Mouse (Mus musculus): ENCODE measurements around the gene Sec24a.

DNA sequence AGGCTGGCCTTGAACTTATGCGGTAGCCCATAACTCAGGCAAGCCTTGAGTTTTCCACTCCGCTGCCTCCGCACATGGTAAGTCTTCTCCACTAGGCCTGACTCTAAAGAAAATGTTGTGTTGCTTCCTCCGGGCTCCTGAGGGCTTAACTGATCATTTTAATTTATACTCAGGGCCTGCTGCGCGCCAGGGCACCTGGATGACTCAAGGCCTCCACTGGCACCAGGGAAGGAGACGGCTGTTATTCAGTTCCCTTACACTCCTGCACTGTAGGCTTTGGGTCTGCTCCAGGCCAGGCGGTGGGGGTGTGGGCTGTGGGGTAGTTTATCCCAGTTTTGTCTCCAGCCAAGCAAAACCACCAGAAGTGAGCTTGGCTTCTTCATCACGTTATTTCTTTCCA lies 90.1 kb downstream of the Sec24a start:
- TF ChIP-seq CTCF (IDR thresholded peaks at IDR 0.05; ENCODE audit: low read depth): no peak
- no peak for TF ChIP-seq EP300 (optimal IDR thresholded peaks at IDR 0.05)

All from stomach, postnatal 0 days (tissue).